Mouse (Mus musculus) WW6 (cell line): ENCODE measurements around the gene Gng12.
"Not testable (repeated sequence)": the region's sequence is repeated elsewhere in the genome, so short reads cannot be mapped to it uniquely, and the experiment has no call there.

ENCODE experiments used
- DNase-seq: peaks from one replicate; pipeline ENCODE4 v3.0.0-alpha.2; 2013; ENCODE audit warnings: low read depth, low spot score

Gene Gng12

DNA sequence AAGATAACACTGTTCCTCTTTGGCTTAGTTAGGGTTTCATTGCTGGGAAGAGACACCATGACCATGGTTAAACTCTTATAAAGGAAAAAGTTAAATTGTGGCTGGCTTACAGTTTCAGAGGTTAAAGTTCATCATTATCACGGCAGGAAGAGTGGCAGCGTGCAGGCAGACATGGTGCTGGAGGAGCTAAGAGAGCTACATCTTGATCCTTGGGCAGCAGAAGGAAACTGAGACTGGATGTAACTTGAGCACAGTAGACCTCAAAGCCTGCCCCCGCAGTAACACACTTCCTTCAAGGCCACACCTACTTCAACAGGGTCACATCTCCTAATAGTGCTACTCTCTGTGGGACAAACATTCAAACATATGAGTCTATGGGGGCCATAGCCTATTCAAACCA is 93.3 kb downstream of the Gng12 start:
- DNase-seq, result no peak

- no peak for DNase-seq
Observed at GRCm38 (mm10) chr6:66992232-66992631, 96.0 kb downstream of the Gng12 start.

DNA sequence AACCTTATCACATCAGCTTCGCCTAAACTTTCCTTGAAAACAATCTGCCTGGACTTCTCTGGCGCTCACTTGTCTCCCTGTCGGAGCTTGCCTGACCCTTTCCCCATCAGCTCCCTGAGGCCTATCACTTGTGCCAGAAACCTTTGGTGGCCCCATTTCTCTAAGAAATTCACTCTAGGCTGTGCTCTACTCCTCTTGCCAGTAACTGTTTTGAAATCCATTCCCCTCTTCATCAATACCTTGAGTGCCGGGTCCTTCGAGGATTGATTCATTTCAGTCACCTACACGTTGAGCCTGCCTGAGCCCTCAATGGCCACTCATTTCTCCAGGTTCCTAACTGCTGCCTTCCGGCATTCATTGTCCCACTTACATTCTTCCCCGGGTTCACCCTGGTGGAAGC is 96.6 kb downstream of the Gng12 start:
- no peak for DNase-seq

GRCm38 (mm10) chr6:66994981-66995380 is 98.8 kb downstream of the Gng12 start:
- no peak for DNase-seq

GRCm38 (mm10) chr6:66995825-66996224 is 99.6 kb downstream of the Gng12 start:
- no peak for DNase-seq

DNA sequence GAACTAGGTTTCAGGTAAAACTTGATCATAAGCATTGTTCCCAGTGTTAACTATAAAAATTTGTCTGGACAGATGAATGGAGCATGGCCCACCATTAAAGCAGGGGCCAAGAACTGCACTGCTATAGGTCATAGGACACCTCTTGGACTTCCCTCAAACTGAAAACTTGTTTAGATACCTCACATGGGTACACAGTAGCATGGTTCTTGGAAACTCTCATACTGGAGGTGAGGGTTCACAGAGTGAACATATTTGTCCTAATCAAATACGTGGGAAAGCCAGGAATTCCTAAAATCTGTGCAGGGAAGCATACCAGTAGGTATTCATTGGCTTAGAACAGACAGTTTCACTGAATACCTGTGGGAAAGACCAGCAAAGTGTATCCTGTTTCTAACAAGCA is 100.1 kb downstream of the Gng12 start:
- DNase-seq, result no peak

- no peak for DNase-seq
Observed at GRCm38 (mm10) chr6:66998645-66999044, 102.4 kb downstream of the Gng12 start.

DNA sequence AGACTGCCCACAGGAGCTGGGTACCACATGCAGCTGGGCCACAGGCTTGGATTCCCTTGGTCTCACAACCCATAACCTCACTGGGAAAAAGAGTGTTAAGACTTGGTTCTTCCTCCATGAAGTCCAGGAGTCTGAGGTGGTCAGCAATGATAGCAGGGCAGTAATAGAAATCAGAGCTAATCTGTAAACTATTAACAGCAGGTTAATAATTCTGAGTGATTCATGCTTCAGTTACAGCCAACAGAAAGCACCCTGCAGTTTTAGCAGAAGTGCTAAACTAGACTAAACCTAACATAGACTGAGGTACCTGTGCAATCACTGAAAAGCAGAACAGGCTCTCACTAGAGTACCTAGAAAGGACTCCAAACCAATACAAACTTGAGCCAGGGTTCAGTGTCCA is 103.6 kb downstream of the Gng12 start:
- DNase-seq, result no peak

DNA sequence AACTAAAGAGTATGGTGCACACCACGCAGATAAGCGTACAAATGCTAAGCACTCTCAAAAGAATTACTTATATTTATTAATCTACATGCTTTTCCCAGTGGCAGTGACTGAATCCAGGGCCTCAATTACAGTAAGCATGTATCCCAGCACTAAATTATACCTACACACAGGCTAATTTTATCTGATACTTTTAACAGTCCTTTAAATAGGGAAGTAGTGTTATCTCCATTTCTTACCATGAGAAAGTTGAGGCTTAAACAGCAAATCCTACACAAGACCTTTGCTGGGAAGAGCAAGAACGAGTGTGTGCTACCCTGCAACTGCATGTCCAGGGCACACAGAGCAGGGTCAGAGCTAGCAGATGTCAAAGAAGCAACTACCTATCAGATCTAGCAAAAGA is 113.7 kb downstream of the Gng12 start:
- no peak for DNase-seq

GRCm38 (mm10) chr6:67010370-67011216 is 114.4 kb downstream of the Gng12 start:
- no peak for DNase-seq

- DNase-seq, result no peak
Observed at GRCm38 (mm10) chr6:67011217-67011518, 115.0 kb downstream of the Gng12 start.

- DNase-seq, result no peak
Observed at GRCm38 (mm10) chr6:67013293-67013948, 117.2 kb downstream of the Gng12 start.

DNA sequence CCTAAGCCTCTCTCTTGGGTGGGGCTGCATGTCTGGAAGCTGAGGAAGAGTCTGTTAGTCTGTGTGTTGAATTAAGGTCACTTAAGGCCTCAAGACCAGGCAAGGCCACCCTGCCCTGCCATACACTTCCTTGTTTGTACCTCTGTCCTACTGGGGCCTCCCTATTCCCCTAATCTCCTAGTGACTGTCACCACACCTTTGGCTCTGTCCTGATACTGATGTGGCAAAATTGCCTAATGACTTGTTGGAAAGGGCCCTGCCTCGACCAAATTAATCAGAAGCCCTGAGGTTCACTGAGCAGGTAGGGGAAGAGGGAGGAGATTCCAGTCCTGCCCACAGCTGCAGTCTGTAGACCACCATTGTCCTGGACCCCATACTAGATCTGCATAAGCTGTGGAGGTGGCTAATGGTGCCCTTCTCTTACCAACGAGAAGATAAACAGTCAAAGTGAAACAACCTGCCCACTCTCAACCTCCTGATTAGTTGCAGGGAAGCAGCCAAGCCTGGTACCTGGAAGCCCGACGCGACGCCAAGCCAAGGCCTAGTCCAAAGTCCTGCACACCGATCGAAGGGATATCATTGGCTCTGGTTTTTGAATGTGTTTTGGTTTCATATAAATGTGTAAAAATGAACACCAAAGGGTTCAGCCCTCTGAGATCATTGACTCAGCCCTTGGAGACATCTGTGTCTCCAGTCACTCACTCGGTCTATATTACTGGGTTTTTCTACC is 117.9 kb downstream of the Gng12 start:
- no peak for DNase-seq

DNA sequence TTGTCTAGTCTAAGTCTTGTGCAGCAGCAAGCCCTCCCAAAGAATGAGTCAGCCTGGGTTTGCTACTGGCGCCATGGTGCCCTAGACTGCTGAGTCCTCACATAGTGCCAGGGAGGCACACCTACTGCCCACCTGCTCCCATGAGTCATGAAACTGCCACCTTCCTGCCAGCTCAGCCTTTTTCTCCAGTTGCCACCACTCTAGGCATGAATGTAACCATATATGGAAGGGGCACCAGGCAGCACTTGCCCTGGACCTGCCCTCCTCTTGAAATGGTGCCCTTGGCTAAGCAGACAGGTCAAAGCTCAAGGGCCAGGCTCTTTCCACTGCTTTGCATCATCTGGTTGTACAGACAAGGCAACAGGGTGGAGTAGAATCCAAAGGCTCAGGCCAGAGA is 118.5 kb downstream of the Gng12 start:
- no peak for DNase-seq

- DNase-seq, result no peak
Observed at GRCm38 (mm10) chr6:67015739-67016519, 119.7 kb downstream of the Gng12 start.

DNA sequence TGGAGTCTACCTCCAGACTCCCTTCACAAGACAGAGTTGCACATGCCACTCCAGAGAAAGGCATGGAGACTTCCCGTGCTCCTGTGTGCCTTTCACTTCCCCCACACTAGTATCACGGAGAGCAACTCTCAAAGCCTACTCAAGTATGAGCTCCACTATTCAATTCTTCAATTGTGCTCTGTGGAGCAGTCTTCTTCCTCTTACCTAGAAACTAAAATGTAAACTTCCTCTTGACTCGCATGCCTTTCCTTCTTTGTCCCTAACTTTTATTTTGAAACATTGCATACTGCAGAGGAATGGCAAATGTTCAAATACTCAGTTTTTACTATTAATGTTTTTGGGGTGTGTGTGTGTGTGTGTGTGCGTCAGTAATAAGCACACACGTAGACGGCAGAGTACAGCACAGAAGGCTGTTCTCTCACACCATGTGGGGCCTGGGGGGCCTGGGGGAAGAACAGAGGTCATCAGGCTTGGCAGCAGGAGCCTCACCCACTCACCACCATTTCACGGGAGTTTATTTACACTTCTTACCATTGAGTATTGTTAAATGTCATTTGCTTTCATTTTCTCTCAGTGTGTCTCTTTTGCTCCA is 120.4 kb downstream of the Gng12 start:
- no peak for DNase-seq

GRCm38 (mm10) chr6:67018365-67018764 is 122.2 kb downstream of the Gng12 start:
- no peak for DNase-seq

DNA sequence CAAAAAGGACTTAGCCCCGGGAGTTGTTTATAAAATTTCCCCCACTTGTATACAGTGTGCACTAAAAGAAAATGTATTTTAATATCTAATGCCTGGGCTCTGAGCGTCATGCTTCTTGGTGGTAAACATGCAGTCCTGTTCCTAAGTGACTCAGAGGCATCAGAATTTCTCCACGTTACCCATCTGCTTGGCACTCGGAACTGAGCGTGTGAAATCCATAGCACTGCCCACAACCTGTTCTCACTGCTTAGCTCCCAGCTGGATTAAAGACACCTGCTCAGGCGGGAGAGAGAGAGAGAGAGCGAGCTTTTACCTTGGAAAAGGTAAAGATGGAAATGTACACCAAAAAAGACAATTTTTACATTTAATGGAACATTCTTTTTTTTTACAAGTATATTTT is 122.8 kb downstream of the Gng12 start:
- not testable (repeated sequence) for DNase-seq

GRCm38 (mm10) chr6:67021308-67021707 is 125.1 kb downstream of the Gng12 start:
- no peak for DNase-seq

- no peak for DNase-seq
Observed at GRCm38 (mm10) chr6:67023729-67024128, 127.5 kb downstream of the Gng12 start.

- no peak for DNase-seq
Observed at GRCm38 (mm10) chr6:67026661-67027060, 130.5 kb downstream of the Gng12 start.
